Mouse (Mus musculus): ENCODE results near the gene Mospd3. TPM values are rescaled to one million over a fixed set of nuclear protein-coding genes. Genes with fewer than 3 reads are reported as not detected.

The Mospd3 gene
- 13.9 and 16.0 TPM in 2 replicates for polyA plus RNA-seq (2014; fragmentation: Nextera tagmentation; extraction: Ambion mirVana)

DNA sequence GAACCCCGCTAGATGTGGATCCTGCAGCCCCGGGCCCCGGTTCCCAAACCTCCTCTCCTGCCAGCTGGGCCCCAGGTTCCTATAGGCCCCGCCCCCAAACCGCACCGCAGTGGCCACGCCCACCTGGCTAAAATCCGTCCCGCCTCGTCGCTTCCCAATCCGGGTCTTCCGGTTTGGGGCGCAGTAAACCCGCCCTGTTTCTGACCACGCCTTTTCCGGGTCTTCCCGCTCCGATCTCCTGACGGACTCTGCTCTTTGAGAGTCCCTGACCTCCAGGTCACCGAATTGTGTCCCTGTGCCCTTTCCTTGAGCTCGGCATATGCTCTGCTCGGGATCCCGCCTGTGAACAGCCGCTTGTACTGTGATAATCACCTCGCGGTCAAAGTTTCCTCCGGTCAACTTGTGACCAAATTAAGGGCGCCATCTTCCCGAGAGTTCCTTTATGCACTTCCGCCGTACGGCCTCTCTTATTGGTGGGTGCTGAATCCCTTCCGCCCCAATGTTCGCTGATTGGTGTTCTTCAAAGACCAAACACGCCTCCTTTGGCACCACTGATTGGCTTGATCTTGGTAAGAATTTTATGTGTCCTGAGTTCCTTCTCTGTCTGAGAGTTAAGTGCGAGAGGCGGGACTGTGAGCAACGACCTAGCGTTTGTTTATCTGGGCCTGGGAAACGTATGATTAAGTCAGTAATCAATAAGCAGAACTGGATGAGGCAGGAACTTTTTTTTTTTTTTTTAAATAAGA is at the start of gene Mospd3:
Gene Mospd3 (minus strand): TSS at position 440 of the 746 bp plus-strand sequence.
- Histone ChIP-seq H3K4me3 (ENCODE audit: low read depth, low read length) (peak within 1 kb of the TSS; percentile 80), H3K4me2 (peak within 1 kb of the TSS; percentile 98), H3K27ac (ENCODE audit: low read depth, low read length) (peak within 1 kb of the TSS; percentile 86), H3K9ac (ENCODE audit: low read depth, low read length) (peak within 1 kb of the TSS; percentile 87), H3K36me3 (ENCODE audit: control insufficient read depth, insufficient read depth, low read length) (peaks cover 7% of the 10 kb centered on the region), H3K9me3 (replicated peaks; ENCODE audit: control insufficient read depth, low read length) (no peaks in the 10 kb centered on the region), H3K4me1 (ENCODE audit: control insufficient read depth, insufficient read depth, low read length) (peaks cover 11% of the 10 kb centered on the region), H3K27me3 (ENCODE audit: control insufficient read depth, insufficient read depth, low read length) (no peaks in the 10 kb centered on the region)
- WGBS (ENCODE audit: insufficient replicate concordance) = under 1% methylated on average over 41 of the region's 41 CpGs
- peak; percentile 94 for ATAC-seq (replicated peaks; ENCODE audit: insufficient number of reproducible peaks, low FRiP score, low TSS enrichment)

DNA sequence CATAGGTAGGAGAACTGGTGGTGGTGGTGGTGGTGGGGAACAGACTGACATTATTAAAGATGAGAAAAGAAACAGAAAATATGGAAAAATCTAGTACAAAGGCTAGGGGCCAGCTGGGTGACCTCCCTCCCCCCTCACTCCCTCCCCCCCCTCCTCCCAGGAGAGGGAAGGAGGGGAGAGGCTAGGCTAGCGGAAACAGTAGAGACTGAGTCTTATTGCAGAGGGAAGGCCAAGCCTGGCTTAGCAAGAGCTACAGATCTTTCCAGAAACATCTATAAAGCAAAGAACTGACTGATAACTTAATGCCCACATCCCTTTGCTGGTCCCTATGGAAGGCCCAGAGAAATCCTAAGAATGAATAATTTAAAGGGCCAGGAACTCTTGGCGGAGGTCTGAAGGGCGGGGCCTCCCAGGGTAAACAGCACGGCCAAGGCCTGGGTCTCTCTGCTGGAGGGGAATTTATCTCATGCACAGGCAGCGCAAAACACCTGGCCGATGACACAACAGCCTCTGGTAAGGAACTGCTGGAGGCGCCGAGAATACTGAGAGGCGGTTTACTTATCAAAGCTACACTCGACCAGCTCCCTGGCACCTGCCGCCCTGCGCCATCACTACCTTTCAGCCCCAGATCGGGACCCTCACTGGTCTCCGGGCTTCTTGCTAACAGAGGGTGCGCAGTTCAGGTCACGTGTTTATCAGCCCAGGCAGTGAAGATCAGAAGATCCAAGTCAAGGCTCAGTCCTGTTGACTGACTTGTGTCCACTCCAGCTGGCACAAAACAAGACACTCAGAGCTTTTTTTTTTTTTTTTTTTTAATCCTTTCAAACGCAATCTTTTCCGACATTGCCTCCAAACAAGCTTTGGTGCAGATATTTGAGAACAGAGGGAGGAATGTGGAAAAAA is 49.1 kb upstream of the Mospd3 start:
- H3K9ac ChIP-seq (ENCODE audit: low read depth, low read length) = peak overlapping the region; percentile 49
- WGBS (ENCODE audit: insufficient replicate concordance) = 11% methylated on average over 18 of the region's 18 CpGs
- peaks cover 15% of the 10 kb centered on the region for H3K27me3 ChIP-seq (ENCODE audit: control insufficient read depth, insufficient read depth, low read length)
- H3K4me2 ChIP-seq = peak overlapping the region; percentile 48
- no peak overlapping the region for H3K4me3 ChIP-seq (ENCODE audit: low read depth, low read length)
- H3K9me3 ChIP-seq (replicated peaks; ENCODE audit: control insufficient read depth, low read length) = no peaks in the 10 kb centered on the region
- H3K36me3 ChIP-seq (ENCODE audit: control insufficient read depth, insufficient read depth, low read length) = peaks cover 4% of the 10 kb centered on the region; the same call in 1 of the 2 replicates
- ATAC-seq (replicated peaks; ENCODE audit: insufficient number of reproducible peaks, low FRiP score, low TSS enrichment) = no peak
- peaks cover 30% of the 10 kb centered on the region for H3K4me1 ChIP-seq (ENCODE audit: control insufficient read depth, insufficient read depth, low read length)
- peak overlapping the region; percentile 29; the same call in 1 of the 2 replicates for H3K27ac ChIP-seq (ENCODE audit: low read depth, low read length)

DNA sequence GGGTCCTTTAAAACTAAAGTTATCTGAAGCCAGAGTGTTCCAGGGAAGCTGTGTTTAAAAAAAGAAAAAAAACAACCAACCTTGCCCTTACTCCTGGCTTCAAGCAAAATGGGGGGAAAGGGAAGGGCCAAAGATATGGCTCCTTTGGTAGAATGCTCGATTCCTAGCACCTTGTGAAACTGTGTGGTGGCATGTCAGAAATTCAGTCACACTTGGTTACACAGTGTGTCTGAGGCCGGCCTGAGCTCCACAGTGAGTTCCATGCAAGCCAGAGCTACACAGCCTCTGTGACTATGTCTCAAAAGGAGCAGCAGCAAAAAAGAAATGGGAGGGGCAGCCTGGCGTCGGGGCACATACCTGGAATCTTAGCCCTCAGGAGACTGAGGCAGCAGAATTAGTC is 48.4 kb upstream of the Mospd3 start:
- ATAC-seq (replicated peaks; ENCODE audit: insufficient number of reproducible peaks, low FRiP score, low TSS enrichment) = no peak
- no peaks in the 10 kb centered on the region for H3K9me3 ChIP-seq (replicated peaks; ENCODE audit: control insufficient read depth, low read length)
- peak overlapping the region; percentile 48; the same call in 1 of the 2 replicates for H3K4me2 ChIP-seq
- H3K36me3 ChIP-seq (ENCODE audit: control insufficient read depth, insufficient read depth, low read length) = peaks cover 4% of the 10 kb centered on the region; the same call in 1 of the 2 replicates
- peaks cover 31% of the 10 kb centered on the region for H3K4me1 ChIP-seq (ENCODE audit: control insufficient read depth, insufficient read depth, low read length)
- 39% methylated on average over 4 of the region's 4 CpGs for WGBS (ENCODE audit: insufficient replicate concordance)
- H3K4me3 ChIP-seq (ENCODE audit: low read depth, low read length) = no peak overlapping the region
- H3K27me3 ChIP-seq (ENCODE audit: control insufficient read depth, insufficient read depth, low read length) = peaks cover 22% of the 10 kb centered on the region
- H3K9ac ChIP-seq (ENCODE audit: low read depth, low read length) = no peak overlapping the region
- H3K27ac ChIP-seq (ENCODE audit: low read depth, low read length) = 0 out of 2 replicates have a peak overlapping the region, but pooled peaks have one; percentile 29

DNA sequence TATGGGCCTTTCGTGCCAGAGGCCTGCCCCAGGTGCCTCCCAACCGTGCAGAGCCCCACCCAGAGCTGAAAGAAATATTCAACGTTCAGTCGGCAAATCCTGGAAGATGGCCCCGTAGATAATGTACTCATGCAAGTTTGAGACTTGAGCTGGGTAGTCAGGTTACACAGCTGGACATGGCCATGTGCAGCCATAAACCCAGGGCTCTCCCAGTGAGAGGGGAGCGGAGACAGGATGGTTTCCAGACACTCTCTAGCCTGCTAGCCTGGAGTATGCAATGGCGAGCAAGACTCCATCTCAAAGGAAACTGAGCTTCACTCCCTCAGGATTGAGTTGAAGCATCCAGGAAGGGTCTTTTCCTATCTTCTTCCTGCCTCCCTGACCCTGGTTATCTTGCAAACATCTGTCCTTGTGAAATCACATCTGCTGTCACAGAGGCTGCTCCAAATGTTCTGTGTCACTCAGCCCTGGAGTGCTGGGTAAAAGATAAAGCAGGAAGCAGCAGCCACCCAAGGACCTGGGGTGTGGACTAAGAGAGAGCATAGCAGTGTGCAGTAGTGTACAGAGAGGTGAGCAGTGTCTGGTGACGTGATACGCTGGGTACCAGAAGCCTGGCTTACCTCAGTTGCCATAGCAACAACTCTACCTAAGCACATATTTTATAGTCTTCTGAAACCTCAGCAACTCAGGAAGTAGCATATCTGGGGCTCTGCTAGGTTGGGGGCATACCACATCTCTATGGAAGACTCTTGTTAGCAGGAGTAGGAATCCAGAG is 47.2 kb upstream of the Mospd3 start:
- H3K36me3 ChIP-seq (ENCODE audit: control insufficient read depth, insufficient read depth, low read length) = peaks cover 4% of the 10 kb centered on the region; the same call in 1 of the 2 replicates

DNA sequence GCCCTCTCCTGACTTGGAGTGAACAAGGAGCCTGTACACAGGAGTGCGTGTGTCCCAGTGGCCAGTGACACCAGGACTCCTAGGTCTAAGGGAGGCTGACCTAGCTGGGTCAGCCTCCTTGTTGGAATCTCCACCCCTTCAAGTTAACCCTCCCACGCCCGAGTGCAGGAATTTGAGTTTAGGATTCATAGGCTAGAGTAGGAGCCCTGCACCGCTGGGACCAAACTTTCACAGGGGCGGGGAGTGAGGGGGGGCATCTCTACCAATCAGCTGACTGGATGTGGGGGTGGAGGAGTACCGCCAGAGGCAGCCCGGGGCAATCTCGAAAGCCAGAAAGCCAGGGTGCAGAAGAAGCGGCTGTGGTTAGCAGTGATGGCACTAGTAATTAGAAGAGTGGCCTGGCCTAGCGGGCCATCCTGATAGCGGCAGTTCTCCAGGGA is 44.8 kb upstream of the Mospd3 start, which contains the start of gene Irs3:
Gene Irs3 (minus strand): TSS at position 63 of the 440 bp plus-strand sequence.
- ATAC-seq (replicated peaks; ENCODE audit: insufficient number of reproducible peaks, low FRiP score, low TSS enrichment) = no peak
- H3K9ac ChIP-seq (ENCODE audit: low read depth, low read length) = peak within 1 kb of the TSS; percentile 40
- H3K4me2 ChIP-seq = peak within 1 kb of the TSS; percentile 71
- peaks cover 35% of the 10 kb centered on the region for H3K27me3 ChIP-seq (ENCODE audit: control insufficient read depth, insufficient read depth, low read length)
- WGBS (ENCODE audit: insufficient replicate concordance) = 16% methylated on average over 11 of the region's 11 CpGs
- peaks cover 6% of the 10 kb centered on the region for H3K36me3 ChIP-seq (ENCODE audit: control insufficient read depth, insufficient read depth, low read length)
- no peaks in the 10 kb centered on the region for H3K9me3 ChIP-seq (replicated peaks; ENCODE audit: control insufficient read depth, low read length)
- peak within 1 kb of the TSS; percentile 46 for H3K4me3 ChIP-seq (ENCODE audit: low read depth, low read length)
- H3K4me1 ChIP-seq (ENCODE audit: control insufficient read depth, insufficient read depth, low read length) = peaks cover 29% of the 10 kb centered on the region
- no peak within 1 kb of the TSS for H3K27ac ChIP-seq (ENCODE audit: low read depth, low read length)

More for the DNA sequence above, 47.2 kb upstream of the Mospd3 start:
- Histone ChIP-seq H3K27ac (ENCODE audit: low read depth, low read length) (no peak overlapping the region), H3K9me3 (replicated peaks; ENCODE audit: control insufficient read depth, low read length) (no peaks in the 10 kb centered on the region), H3K9ac (ENCODE audit: low read depth, low read length) (no peak overlapping the region), H3K4me1 (ENCODE audit: control insufficient read depth, insufficient read depth, low read length) (peaks cover 31% of the 10 kb centered on the region), H3K4me2 (no peak overlapping the region), H3K27me3 (ENCODE audit: control insufficient read depth, insufficient read depth, low read length) (peaks cover 34% of the 10 kb centered on the region), H3K4me3 (ENCODE audit: low read depth, low read length) (no peak overlapping the region)
- ATAC-seq (replicated peaks; ENCODE audit: insufficient number of reproducible peaks, low FRiP score, low TSS enrichment) = no peak
- WGBS (ENCODE audit: insufficient replicate concordance) = 50% methylated on average over 9 of the region's 9 CpGs

DNA sequence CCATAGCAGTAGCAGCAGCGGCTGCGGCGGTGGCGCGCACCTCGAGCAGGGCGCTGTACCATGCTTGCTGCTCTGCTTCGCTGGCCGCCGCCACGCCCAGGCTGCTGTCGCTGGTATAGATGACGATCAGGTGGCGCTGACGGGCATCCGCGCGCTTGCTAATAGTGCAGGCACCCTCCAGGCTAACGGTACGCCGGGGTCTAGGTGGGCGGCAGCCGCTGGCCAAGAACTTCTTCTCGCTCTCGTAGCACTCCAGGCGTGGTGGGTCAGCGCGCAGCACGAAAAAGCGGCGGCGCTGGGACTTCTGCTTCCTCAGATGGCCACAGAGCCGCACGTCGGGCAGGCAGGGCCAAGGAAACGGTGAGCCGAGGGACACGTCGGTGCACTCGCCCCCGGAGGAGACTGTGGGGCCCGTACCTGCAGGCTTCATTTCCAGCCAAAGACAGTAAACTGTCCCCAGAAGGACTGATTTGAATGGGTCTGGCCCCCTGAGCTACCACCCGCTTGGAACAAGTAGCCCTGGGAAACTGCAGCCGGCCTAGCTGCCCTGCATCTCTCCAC is 44.3 kb upstream of the Mospd3 start:
- no peaks in the 10 kb centered on the region for H3K9me3 ChIP-seq (replicated peaks; ENCODE audit: control insufficient read depth, low read length)
- H3K9ac ChIP-seq (ENCODE audit: low read depth, low read length) = peak overlapping the region; percentile 40
- peak overlapping the region; percentile 46 for H3K4me3 ChIP-seq (ENCODE audit: low read depth, low read length)
- H3K4me1 ChIP-seq (ENCODE audit: control insufficient read depth, insufficient read depth, low read length) = peaks cover 33% of the 10 kb centered on the region
- 3% methylated on average over 44 of the region's 44 CpGs for WGBS (ENCODE audit: insufficient replicate concordance)
- ATAC-seq (replicated peaks; ENCODE audit: insufficient number of reproducible peaks, low FRiP score, low TSS enrichment) = no peak
- peaks cover 9% of the 10 kb centered on the region for H3K36me3 ChIP-seq (ENCODE audit: control insufficient read depth, insufficient read depth, low read length)
- H3K27ac ChIP-seq (ENCODE audit: low read depth, low read length) = no peak overlapping the region
- H3K27me3 ChIP-seq (ENCODE audit: control insufficient read depth, insufficient read depth, low read length) = peaks cover 35% of the 10 kb centered on the region
- H3K4me2 ChIP-seq = peak overlapping the region; percentile 71

DNA sequence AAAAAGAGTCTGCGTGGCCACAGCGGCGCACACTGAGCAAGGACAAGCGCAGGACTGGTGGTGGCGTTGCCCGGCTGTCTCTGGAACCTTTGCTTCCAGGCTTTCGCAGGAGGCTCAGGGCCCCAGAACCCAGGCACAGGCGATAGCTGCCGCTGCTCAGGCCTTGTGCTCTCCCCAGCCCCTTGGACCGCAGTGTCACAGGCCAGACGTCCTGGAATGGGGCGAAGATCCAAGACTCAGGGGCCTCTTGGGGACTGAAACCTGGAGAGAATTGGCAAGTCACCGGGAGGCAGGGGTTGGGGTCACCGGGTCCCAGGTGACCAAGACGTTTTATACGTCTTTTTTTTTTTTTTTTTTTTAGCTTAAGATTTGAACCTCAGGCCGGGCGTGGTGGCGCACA is 43.6 kb upstream of the Mospd3 start:
- H3K4me2 ChIP-seq = peak overlapping the region; percentile 8; the same call in 1 of the 2 replicates
- 36% methylated on average over 19 of the region's 19 CpGs for WGBS (ENCODE audit: insufficient replicate concordance)
- H3K36me3 ChIP-seq (ENCODE audit: control insufficient read depth, insufficient read depth, low read length) = peaks cover 15% of the 10 kb centered on the region
- H3K9me3 ChIP-seq (replicated peaks; ENCODE audit: control insufficient read depth, low read length) = no peaks in the 10 kb centered on the region
- H3K4me1 ChIP-seq (ENCODE audit: control insufficient read depth, insufficient read depth, low read length) = peaks cover 30% of the 10 kb centered on the region
- no peak overlapping the region for H3K27ac ChIP-seq (ENCODE audit: low read depth, low read length)
- H3K9ac ChIP-seq (ENCODE audit: low read depth, low read length) = no peak overlapping the region
- peaks cover 35% of the 10 kb centered on the region for H3K27me3 ChIP-seq (ENCODE audit: control insufficient read depth, insufficient read depth, low read length)
- no peak for ATAC-seq (replicated peaks; ENCODE audit: insufficient number of reproducible peaks, low FRiP score, low TSS enrichment)
- no peak overlapping the region for H3K4me3 ChIP-seq (ENCODE audit: low read depth, low read length)

Measured in heart, embryonic 11.5 days (tissue).